Mouse (Mus musculus) midbrain, embryonic 11.5 days (tissue): ENCODE results near the gene Frrs1. TPM values are rescaled to one million over a fixed set of nuclear protein-coding genes. Genes with fewer than 3 reads are reported as not detected.

Experiments
- polyA plus RNA-seq: library from polyadenylated mRNA; unstranded; fragments of >200 nt; fragmentation: Nextera tagmentation; extraction: Ambion mirVana; gene quantifications from 2 replicates; pipeline ENCODE4 v1.2.1, GENCODE M21; 2014

The Frrs1 gene
- polyA plus RNA-seq, 1 experiment from 2014 or later = 7.8 TPM

Other genes starting within 250 kb of the Frrs1 start
- gene Trmt13, start 244.9 kb upstream of the Frrs1 start, polyA plus RNA-seq = 21.1 and 23.5 TPM in 2 replicates
- 88.7 and 91.6 TPM in 2 replicates for gene Mfsd14a, start 196.8 kb upstream of the Frrs1 start, polyA plus RNA-seq
- gene Gm43191, start 178.2 kb upstream of the Frrs1 start, polyA plus RNA-seq = not detected in 2 replicates
- gene Slc35a3, start 146.6 kb upstream of the Frrs1 start, polyA plus RNA-seq = 7.9 and 8.2 TPM in 2 replicates
- 11.3 and 14.1 TPM in 2 replicates for gene Agl, start 51.3 kb upstream of the Frrs1 start, polyA plus RNA-seq
- not detected in 2 replicates for gene 4930455H04Rik, start 108.8 kb downstream of the Frrs1 start, polyA plus RNA-seq
- 5.1 and 5.3 TPM in 2 replicates for gene Palmd, start 109.5 kb downstream of the Frrs1 start, polyA plus RNA-seq